Mouse (Mus musculus) adrenal gland, postnatal 10 days (tissue): ENCODE results near the gene Kcnk13. TPM values are rescaled to one million over a fixed set of nuclear protein-coding genes. Genes with fewer than 3 reads are reported as not detected.
"Not testable (repeated sequence)": the region's sequence is repeated elsewhere in the genome, so short reads cannot be mapped to it uniquely, and the experiment has no call there.

Experiments
- DNase-seq: peaks from one replicate; pipeline ENCODE4 v3.0.0; 2021; ENCODE audit warnings: mixed read lengths
- total RNA-seq, 2 experiments: library from RNA; stranded (reverse); gene quantifications; 2 replicates each; pipeline ENCODE4 v1.2.3; 2021

The Kcnk13 gene
- total RNA-seq, 2 experiments from 2014 or later: 0.78 to 1.3 TPM

GRCm38 (mm10) chr12:99965203-99966115 is 1.2 kb downstream of the Kcnk13 start:
- DNase-seq: peak; percentile 60

- no peak for DNase-seq
Measured at GRCm38 (mm10) chr12:99966116-99966770, 1.9 kb downstream of the Kcnk13 start.

GRCm38 (mm10) chr12:99966881-99967363 is 2.6 kb downstream of the Kcnk13 start:
- DNase-seq: no peak

GRCm38 (mm10) chr12:99969906-99970305 is 5.6 kb downstream of the Kcnk13 start:
- DNase-seq: no peak

GRCm38 (mm10) chr12:99971205-99971894 is 7.1 kb downstream of the Kcnk13 start:
- DNase-seq: not testable (repeated sequence)

GRCm38 (mm10) chr12:99972825-99973224 is 8.5 kb downstream of the Kcnk13 start:
- DNase-seq: no peak

GRCm38 (mm10) chr12:99973659-99974058 is 9.4 kb downstream of the Kcnk13 start:
- DNase-seq: no peak

- no peak for DNase-seq
Measured at GRCm38 (mm10) chr12:99979541-99979940, 15.2 kb downstream of the Kcnk13 start.

GRCm38 (mm10) chr12:99986797-99987196 is 22.5 kb downstream of the Kcnk13 start:
- DNase-seq: no peak

GRCm38 (mm10) chr12:99988144-99988543 is 23.8 kb downstream of the Kcnk13 start:
- peak; percentile 30 for DNase-seq

- no peak for DNase-seq
Measured at GRCm38 (mm10) chr12:99992362-99992862, 28.1 kb downstream of the Kcnk13 start.

- DNase-seq: no peak
Measured at GRCm38 (mm10) chr12:99993146-99993890, 29.0 kb downstream of the Kcnk13 start.

GRCm38 (mm10) chr12:99995951-99996350 is 31.7 kb downstream of the Kcnk13 start:
- DNase-seq: no peak

GRCm38 (mm10) chr12:99999726-100000125 is 35.4 kb downstream of the Kcnk13 start:
- no peak for DNase-seq

GRCm38 (mm10) chr12:100000381-100000780 is 36.1 kb downstream of the Kcnk13 start:
- no peak for DNase-seq

- no peak for DNase-seq
Measured at GRCm38 (mm10) chr12:100001246-100001645, 36.9 kb downstream of the Kcnk13 start.

- DNase-seq: no peak
Measured at GRCm38 (mm10) chr12:100001910-100002309, 37.6 kb downstream of the Kcnk13 start.

- DNase-seq: no peak
Measured at GRCm38 (mm10) chr12:100002914-100003587, 38.8 kb downstream of the Kcnk13 start.

GRCm38 (mm10) chr12:100005285-100005684 is 41.0 kb downstream of the Kcnk13 start:
- no peak for DNase-seq

- no peak for DNase-seq
Measured at GRCm38 (mm10) chr12:100006681-100007080, 42.4 kb downstream of the Kcnk13 start.

- DNase-seq: no peak
Measured at GRCm38 (mm10) chr12:100012839-100013238, 48.5 kb downstream of the Kcnk13 start.
